Mouse (Mus musculus) bone marrow macrophage, adult 2 months (primary cell): ENCODE measurements at regions not wholly inside any gene's neighbourhood (a gene's known extent, or its start where the extent isn't known, plus 50 kb on each side); places are given as distances from the start of the nearest gene placed in this dataset.

Source experiments
- CTCF ChIP-seq: IDR thresholded peaks from 2 replicates; pipeline ENCODE4 v1.5.1; 2012; ENCODE audit warnings: low read depth, mild to moderate bottlenecking, low read length, moderate library complexity
- POLR2A ChIP-seq: IDR thresholded peaks from 2 replicates; pipeline ENCODE4 v1.6.1; 2012; ENCODE audit warnings: mild to moderate bottlenecking, low read depth, low read length, borderline replicate concordance

DNA sequence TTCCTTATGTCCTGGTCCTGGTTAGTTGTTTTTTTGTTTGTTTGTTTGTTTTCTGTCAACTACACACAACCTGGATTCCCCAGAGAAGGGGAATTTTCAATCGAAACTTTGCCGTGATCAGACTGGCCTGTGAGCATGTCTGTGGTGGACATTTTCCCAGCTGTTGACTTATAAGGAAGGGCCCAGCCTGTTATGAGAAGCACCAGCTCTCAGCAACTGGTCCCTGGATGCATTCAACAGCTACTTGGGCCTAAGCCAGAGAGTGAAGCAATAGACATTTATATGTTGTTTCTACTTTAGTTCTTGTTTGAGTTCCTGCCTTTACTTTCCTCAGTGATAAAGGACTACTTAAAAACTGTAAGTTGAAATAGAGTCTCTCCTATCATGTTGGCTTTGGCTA is 309.0 kb downstream of the Btg1 start:
- no peak for TF ChIP-seq CTCF
- TF ChIP-seq POLR2A, result no peak
